Mouse (Mus musculus): ENCODE data around the gene Zfp39.

GRCm38 (mm10) chr11:58927790-58928651, 24.0 kb upstream of the Zfp39 start:
- peak; percentile 76; the same call in 1 of the 2 replicates for TF ChIP-seq CTCF (IDR thresholded peaks at IDR 0.05; ENCODE audit: extremely low read depth, insufficient read depth, insufficient read length, insufficient replicate concordance)
- no peak for TF ChIP-seq POLR2A (IDR thresholded peaks at IDR 0.05; ENCODE audit: low read depth, low read length)
